Mouse (Mus musculus): Measurements from ENCODE around the gene Slc17a5.
A peak's percentile ranks its signal among the peaks of the same experiment; 100 is the strongest.

Gene Slc17a5

GRCm38 (mm10) chr9:78587914-78588313 lies at the start of gene Slc17a5:
Gene Slc17a5, minus strand, starts transcription at chr9:78588041.
- DNase-seq (ENCODE audit: extremely low spot score, low spot score) = peak; percentile 98

- DNase-seq (ENCODE audit: extremely low spot score, low spot score) = no peak
Observed at GRCm38 (mm10) chr9:78633976-78634375, 46.1 kb upstream of the Slc17a5 start.

GRCm38 (mm10) chr9:78631755-78632434 lies 44.1 kb upstream of the Slc17a5 start:
- no peak for DNase-seq (ENCODE audit: extremely low spot score, low spot score)

GRCm38 (mm10) chr9:78629991-78630390 lies 42.1 kb upstream of the Slc17a5 start:
- no peak for DNase-seq (ENCODE audit: extremely low spot score, low spot score)

- no peak for DNase-seq (ENCODE audit: extremely low spot score, low spot score)
Observed at GRCm38 (mm10) chr9:78623301-78623747, 35.5 kb upstream of the Slc17a5 start.

GRCm38 (mm10) chr9:78619285-78619684 lies 31.4 kb upstream of the Slc17a5 start:
- DNase-seq (ENCODE audit: extremely low spot score, low spot score) = no peak

GRCm38 (mm10) chr9:78615401-78616021 lies 27.7 kb upstream of the Slc17a5 start, which contains the start of gene Cd109:
Gene Cd109, plus strand, starts transcription at chr9:78615546.
- DNase-seq (ENCODE audit: extremely low spot score, low spot score) = peak; percentile 82

GRCm38 (mm10) chr9:78614201-78614600 lies 26.4 kb upstream of the Slc17a5 start:
- no peak for DNase-seq (ENCODE audit: extremely low spot score, low spot score)

- no peak for DNase-seq (ENCODE audit: extremely low spot score, low spot score)
Observed at GRCm38 (mm10) chr9:78601046-78601730, 13.3 kb upstream of the Slc17a5 start.

GRCm38 (mm10) chr9:78599927-78600326 lies 12.1 kb upstream of the Slc17a5 start:
- DNase-seq (ENCODE audit: extremely low spot score, low spot score) = no peak

- peak; percentile 27 for DNase-seq (ENCODE audit: extremely low spot score, low spot score)
Observed at GRCm38 (mm10) chr9:78596834-78597233, 9.0 kb upstream of the Slc17a5 start.

GRCm38 (mm10) chr9:78595769-78596555 lies 8.1 kb upstream of the Slc17a5 start:
- DNase-seq (ENCODE audit: extremely low spot score, low spot score) = no peak

GRCm38 (mm10) chr9:78595257-78595656 lies 7.4 kb upstream of the Slc17a5 start:
- no peak for DNase-seq (ENCODE audit: extremely low spot score, low spot score)

- DNase-seq (ENCODE audit: extremely low spot score, low spot score) = no peak
Observed at GRCm38 (mm10) chr9:78590471-78590870, 2.6 kb upstream of the Slc17a5 start.

- DNase-seq (ENCODE audit: extremely low spot score, low spot score) = peak; percentile 19
Observed at GRCm38 (mm10) chr9:78588411-78589033, 681 bp upstream of the Slc17a5 start.

- peak; percentile 16 for DNase-seq (ENCODE audit: extremely low spot score, low spot score)
Observed at GRCm38 (mm10) chr9:78587218-78587883, 490 bp downstream of the Slc17a5 start.

GRCm38 (mm10) chr9:78579644-78580396 lies 8.0 kb downstream of the Slc17a5 start:
- no peak for DNase-seq (ENCODE audit: extremely low spot score, low spot score)

GRCm38 (mm10) chr9:78578824-78579223 lies 9.0 kb downstream of the Slc17a5 start:
- DNase-seq (ENCODE audit: extremely low spot score, low spot score) = no peak

GRCm38 (mm10) chr9:78576466-78576865 lies 11.4 kb downstream of the Slc17a5 start:
- DNase-seq (ENCODE audit: extremely low spot score, low spot score) = no peak

GRCm38 (mm10) chr9:78569934-78570333 lies 17.9 kb downstream of the Slc17a5 start:
- no peak for DNase-seq (ENCODE audit: extremely low spot score, low spot score)
